Mouse (Mus musculus): ENCODE measurements around the gene Lrrtm4.

Gene Lrrtm4

GRCm38 (mm10) chr6:80328391-80328790 lies 309.7 kb downstream of the Lrrtm4 start:
- DNase-seq (ENCODE audit: low read depth, low spot score) = no peak

- DNase-seq (ENCODE audit: low read depth, low spot score) = no peak
Measured at GRCm38 (mm10) chr6:80331751-80332150, 313.1 kb downstream of the Lrrtm4 start.

DNA sequence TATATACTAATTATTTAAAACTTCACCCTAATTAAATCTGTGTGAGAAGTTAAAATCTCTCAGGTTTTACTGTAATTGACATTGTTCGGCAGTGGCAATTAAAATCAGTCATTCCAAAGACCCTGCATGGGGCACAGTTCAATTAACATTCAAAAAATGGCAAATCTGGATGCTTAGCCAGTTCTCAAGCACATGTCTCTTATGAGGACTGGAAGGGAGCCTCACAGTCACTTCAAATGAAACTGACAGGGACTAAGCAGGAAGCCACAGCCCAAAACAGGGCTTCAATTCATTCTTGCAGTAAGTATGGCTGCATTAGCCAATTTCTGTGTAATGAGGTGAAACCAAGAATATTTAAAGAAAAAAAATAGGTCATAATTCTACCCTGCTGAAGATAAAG lies 333.6 kb downstream of the Lrrtm4 start:
- no peak for DNase-seq (ENCODE audit: low read depth, low spot score)

DNA sequence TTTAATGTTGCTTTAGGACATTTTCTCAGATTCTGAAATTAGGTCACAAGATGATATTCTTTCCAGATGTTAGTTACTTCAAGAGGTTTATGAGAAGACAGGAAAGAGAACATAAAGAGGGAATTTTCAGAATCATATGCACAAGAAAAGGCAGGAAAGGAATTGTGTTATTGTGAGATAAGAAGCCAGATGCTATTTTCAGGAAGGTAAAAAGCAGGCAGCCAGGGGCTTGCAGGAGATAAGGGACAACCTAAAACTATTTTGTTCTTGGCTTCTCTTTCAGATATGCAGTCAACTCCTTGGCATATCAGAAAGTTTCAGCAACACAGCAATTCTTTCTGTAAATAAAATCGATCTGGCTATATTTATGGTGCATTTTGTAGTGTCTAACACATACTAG lies 338.4 kb downstream of the Lrrtm4 start:
- no peak for DNase-seq (ENCODE audit: low read depth, low spot score)

DNA sequence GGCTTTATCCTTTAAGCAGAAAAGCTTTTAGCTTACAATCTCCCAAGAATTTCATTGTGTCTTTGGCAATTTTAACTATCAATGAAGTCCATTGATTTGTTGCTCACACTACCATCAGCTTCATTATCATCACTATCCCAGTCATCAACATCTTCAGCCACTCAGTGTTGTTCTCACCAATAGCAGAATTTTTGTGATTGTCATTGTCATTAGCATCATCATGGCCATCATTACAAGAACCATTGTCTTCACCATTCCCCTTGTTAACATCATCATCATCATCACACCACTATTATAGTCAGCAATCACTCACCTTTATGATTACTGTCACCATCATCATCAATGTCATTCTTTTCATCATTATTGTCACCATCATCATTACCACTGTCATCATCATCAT lies 344.9 kb downstream of the Lrrtm4 start:
- DNase-seq (ENCODE audit: low read depth, low spot score) = no peak

DNA sequence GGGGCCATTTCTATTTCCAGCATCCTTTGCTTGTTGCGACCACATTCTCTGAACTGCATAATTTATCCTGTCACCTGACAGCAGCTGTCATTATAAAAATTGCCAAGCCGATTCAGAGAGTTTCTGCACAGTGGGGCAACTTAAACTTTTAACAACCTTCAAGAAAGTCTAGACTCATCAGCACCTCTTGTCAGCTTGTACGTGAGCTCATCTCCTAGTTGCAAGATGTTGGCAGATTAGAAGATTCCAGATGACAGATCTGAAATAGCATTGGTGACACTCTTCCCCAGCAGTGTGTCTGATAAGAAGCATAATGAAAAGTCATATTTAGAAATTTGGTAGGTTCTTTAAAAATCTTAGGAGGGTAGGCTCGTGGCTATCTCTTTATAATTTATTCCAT lies 347.9 kb downstream of the Lrrtm4 start:
- DNase-seq (ENCODE audit: low read depth, low spot score) = no peak

DNA sequence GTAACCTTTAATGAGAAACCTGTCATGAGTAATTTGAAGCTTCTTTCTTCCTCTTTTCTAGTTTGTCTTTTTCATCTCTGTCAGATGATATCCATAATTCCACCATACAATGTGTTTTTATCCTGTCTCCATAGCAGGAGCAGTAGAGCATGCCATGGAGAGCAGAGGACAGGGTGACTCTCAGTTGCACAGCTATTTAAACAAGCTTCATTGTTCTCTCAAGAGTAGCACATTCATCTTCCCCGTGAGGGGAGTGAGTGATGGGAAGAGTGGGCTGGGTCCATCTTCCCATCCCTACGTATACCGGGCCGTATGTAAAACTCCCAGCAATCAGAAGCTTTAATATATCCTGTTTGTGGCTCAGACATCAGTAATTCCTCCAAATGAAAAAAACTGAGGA lies 370.9 kb downstream of the Lrrtm4 start:
- DNase-seq (ENCODE audit: low read depth, low spot score) = no peak

- no peak for DNase-seq (ENCODE audit: low read depth, low spot score)
Measured at GRCm38 (mm10) chr6:80406757-80407156, 388.1 kb downstream of the Lrrtm4 start.

- no peak for DNase-seq (ENCODE audit: low read depth, low spot score)
Measured at GRCm38 (mm10) chr6:80440135-80440534, 421.5 kb downstream of the Lrrtm4 start.

DNA sequence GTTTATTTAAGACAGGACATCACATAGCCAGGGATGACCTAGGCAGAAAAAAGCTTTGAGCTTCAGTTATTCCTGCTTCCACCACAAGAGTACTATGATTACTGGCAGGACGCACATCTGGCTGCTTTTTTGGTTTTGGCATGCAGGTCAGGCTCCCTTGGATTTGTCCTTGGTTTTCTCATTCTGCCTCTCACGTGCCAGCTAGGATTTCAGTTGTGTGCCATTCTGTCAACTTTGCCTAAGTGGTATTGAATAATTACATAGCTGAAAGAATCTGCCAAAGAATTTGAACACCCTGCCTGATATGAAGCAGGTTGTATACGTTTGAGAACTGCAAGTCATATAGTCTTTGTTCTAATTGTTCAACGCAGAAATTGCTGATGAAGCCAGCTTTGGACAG lies 451.9 kb downstream of the Lrrtm4 start:
- DNase-seq (ENCODE audit: low read depth, low spot score) = no peak

GRCm38 (mm10) chr6:80476153-80476552 lies 457.5 kb downstream of the Lrrtm4 start:
- peak; percentile 13 for DNase-seq (ENCODE audit: low read depth, low spot score)

- DNase-seq (ENCODE audit: low read depth, low spot score) = no peak
Measured at GRCm38 (mm10) chr6:80545017-80545416, 526.3 kb downstream of the Lrrtm4 start.

DNA sequence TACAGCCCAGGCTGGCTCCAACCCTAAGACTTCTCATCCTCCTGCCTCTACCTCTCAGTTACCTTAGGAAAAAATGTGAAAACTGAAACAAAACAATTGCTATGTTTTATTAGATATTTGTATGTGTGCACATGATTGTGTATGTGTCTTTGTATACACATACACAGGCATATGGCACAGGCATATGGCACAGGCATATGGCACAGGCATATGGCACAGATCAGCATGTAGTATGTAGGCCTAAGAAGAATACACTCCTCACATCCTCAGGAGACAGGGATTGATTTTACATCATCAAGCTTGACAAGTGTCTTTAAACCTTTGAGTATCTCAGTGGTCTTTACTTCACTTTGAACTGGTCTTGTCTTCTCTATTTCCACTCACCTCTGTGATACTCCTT lies 531.2 kb downstream of the Lrrtm4 start:
- no peak for DNase-seq (ENCODE audit: low read depth, low spot score)

DNA sequence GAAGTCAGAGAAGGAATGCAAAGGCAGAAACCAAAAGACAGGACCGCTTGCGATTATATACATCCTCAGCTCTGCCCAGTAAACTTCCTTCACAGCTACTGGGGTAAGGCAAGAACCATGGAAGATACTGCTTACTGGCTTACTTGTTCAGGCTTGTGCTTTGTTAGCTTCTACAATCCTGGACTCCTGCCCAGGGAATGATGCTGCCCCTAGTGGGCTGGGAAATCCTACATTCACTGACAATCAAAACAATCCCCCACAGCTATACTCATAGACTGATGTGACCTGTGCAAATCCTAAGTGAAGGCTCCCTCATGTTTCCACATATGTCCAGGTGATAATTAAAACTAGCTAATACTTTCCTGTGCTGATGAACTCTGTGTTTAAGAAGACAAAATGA lies 534.7 kb downstream of the Lrrtm4 start:
- no peak for DNase-seq (ENCODE audit: low read depth, low spot score)

GRCm38 (mm10) chr6:80554991-80555390 lies 536.3 kb downstream of the Lrrtm4 start:
- no peak for DNase-seq (ENCODE audit: low read depth, low spot score)

GRCm38 (mm10) chr6:80577227-80577626 lies 558.5 kb downstream of the Lrrtm4 start:
- no peak for DNase-seq (ENCODE audit: low read depth, low spot score)

- DNase-seq (ENCODE audit: low read depth, low spot score) = no peak
Measured at GRCm38 (mm10) chr6:80582225-80582624, 563.5 kb downstream of the Lrrtm4 start.

GRCm38 (mm10) chr6:80589776-80590175 lies 571.1 kb downstream of the Lrrtm4 start:
- no peak for DNase-seq (ENCODE audit: low read depth, low spot score)

DNA sequence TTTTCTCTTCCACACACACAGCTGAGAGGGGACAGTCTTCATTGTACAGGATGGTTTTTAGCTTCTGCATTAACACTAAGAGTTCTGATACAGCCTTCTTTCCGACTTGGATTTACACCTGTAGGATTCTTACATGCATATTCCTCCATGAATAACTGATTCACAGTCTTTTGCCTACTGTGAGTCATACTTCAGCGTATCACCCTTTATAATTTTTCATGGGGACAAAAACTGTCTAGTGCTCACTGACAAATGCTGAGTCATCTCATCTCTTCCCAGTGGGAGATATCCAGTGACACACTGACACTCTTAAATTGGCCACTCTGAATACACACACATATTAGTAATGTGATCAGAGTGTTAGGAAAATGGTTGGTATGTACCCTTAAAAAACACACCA lies 600.8 kb downstream of the Lrrtm4 start:
- DNase-seq (ENCODE audit: low read depth, low spot score) = no peak

DNA sequence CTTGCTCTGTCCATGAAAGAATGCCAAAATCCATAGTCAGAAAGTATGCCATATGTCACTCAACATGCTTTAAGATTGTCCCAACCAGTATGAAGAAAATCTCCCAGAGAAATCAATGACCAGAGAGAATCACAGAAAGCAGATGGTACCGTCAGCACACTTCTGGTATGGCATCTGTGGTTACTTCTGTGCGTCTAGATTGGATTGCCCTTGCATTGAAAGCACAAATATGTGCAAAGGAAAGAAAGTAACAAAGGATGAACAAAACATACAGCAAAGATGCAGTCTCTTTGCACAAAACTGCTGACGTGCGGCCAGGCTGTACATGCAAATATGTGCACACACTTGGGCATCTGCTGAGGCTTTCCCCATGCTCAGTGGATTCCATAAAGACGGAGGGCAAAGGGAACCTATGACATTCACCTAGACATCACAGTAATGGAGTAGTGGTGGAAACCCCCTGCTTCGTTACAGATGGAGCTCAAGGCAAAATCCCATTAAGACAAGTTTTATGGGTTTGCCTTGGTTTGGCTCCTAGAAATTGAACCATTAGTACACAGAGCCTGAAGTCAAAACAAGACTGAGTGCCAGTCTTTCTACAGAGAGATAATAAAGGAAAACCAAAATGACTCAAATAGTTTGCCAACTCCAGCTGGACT lies 604.1 kb downstream of the Lrrtm4 start:
- no peak for DNase-seq (ENCODE audit: low read depth, low spot score)

DNA sequence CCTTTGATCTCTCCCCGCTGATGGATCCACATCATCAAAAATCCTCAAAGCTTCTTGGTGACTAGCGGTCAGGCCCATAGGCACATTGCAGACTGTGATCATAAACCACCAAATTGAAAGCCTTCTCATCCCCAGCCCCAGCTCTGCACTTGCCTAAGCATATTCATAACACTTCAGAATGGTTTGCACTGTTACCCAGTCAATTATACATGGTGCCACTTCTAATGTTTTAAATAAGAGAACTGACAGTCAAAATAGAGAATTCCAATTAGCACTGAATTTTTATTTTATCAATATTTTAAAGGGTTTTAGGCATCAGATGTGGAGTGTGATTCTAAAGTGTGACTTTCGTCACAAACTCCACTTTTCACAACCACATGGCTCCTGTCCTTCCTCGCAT lies 606.8 kb downstream of the Lrrtm4 start:
- no peak for DNase-seq (ENCODE audit: low read depth, low spot score)

DNA sequence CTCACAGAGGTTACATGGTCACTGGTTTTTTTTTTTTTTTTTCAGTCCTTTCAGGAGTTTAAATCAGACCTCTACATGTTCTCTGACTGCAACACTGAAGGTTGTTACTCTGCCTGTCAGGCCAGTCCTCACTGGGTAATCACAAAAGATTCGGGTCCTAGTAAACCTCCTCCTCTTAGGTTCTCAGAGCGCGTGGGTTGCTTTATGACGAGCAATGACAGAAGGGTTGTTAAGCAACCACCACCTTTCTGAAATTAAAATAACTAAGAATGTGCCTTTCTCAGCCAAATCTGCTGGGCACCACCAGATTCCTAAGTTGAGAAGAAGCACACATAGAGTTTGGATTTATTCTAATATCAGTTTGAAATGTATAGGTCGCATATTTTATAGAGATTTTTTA lies 644.1 kb downstream of the Lrrtm4 start:
- no peak for DNase-seq (ENCODE audit: low read depth, low spot score)

DNA sequence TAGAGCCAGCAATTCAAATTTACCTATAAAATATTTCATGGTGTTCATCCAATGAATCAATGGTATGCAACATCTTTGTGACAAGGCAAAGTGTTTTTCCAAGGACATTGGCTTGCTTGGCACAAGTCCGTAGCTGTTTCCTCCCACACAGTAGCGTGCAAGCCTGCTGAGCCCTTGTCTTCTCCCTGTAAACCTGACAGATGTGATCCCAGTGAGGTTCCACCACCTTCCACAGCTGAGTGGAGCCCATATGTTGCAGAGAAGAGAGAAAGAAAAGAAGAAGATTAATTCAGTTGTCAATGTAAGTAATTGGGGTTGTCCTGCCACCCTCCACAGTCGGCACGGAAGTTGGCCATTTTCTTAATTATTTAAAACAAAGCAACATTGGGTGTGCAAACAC lies 645.4 kb downstream of the Lrrtm4 start:
- DNase-seq (ENCODE audit: low read depth, low spot score) = no peak

DNA sequence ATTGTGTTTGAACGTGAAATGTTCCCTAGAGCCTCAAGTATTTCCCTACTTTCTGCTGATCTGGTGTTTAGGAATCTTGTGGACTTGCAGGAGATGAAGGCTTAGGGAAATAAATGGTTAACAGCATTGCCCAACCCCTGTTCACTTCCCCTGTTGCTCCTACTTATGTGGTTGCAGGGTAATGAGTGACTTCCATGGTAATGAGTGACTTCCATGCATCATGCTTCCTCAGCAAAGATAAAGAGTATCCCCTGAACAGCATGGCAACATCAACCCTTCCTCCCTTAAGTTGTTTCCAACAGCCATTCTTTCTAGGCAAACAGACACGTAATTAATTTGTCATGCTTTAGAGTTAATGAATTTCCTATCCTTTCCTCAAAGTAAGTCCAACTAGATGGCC lies 685.5 kb downstream of the Lrrtm4 start:
- DNase-seq (ENCODE audit: low read depth, low spot score) = no peak

Measured in retina, postnatal 7 days (tissue).